Mouse (Mus musculus) hindbrain, embryonic 13.5 days (tissue): ENCODE results near the gene Ccdc162. TPM values are rescaled to one million over a fixed set of nuclear protein-coding genes. Genes with fewer than 3 reads are reported as not detected.

Source experiments
- ATAC-seq: fragments of 200-750 bp; cut with Nextera tagmentation; 2 replicates; pipeline ENCODE4 v1.8.0; 2017; ENCODE audit warnings: moderate TSS enrichment; ENCODE audit not compliant: low FRiP score
- H3K27ac ChIP-seq: fragments of 300-500 bp; sonication (generic); 2 replicates; pipeline ENCODE4 v1.5.1; 2015; ENCODE audit warnings: inconsistent platforms, mild to moderate bottlenecking, moderate library complexity
- H3K27me3 ChIP-seq: fragments of 300-500 bp; sonication (generic); 2 replicates; pipeline ENCODE4 v1.6.1; 2015; ENCODE audit warnings: mild to moderate bottlenecking, inconsistent platforms
- H3K36me3 ChIP-seq: fragments of 300-500 bp; sonication (generic); 2 replicates; pipeline ENCODE4 v1.6.1; 2015; ENCODE audit warnings: mild to moderate bottlenecking, inconsistent platforms
- H3K4me1 ChIP-seq: fragments of 300-500 bp; sonication (generic); replicated peaks from 2 replicates; pipeline ENCODE4 v1.6.1; 2015; ENCODE audit warnings: inconsistent platforms
- H3K4me2 ChIP-seq: fragments of 300-500 bp; sonication (generic); 2 replicates; pipeline ENCODE4 v1.6.1; 2015; ENCODE audit warnings: inconsistent platforms, mild to moderate bottlenecking, moderate library complexity
- H3K4me3 ChIP-seq: fragments of 300-500 bp; sonication (generic); 2 replicates; pipeline ENCODE4 v1.5.1; 2015; ENCODE audit warnings: mild to moderate bottlenecking, inconsistent platforms
- H3K9ac ChIP-seq: fragments of 300-500 bp; sonication (generic); 2 replicates; pipeline ENCODE4 v1.6.1; 2015; ENCODE audit warnings: mild to moderate bottlenecking, inconsistent platforms
- H3K9me3 ChIP-seq: fragments of 300-500 bp; sonication (generic); 2 replicates; pipeline ENCODE4 v1.6.1; 2016; ENCODE audit warnings: inconsistent platforms
- WGBS: fragments of 180-500 bp; shearing (Covaris S2); methylation state at CpG from one replicate; pipeline ENCODE4 v1.1.7; 2015; 5-methylcytosine and 5-hydroxymethylcytosine counted together
- polyA plus RNA-seq: library from polyadenylated mRNA; unstranded; fragments of >200 nt; fragmentation: Nextera tagmentation; extraction: Ambion mirVana; gene quantifications from 2 replicates; pipeline ENCODE4 v1.2.1, GENCODE M21; 2015

Ccdc162 gene
- polyA plus RNA-seq, 1 experiment from 2014 or later = 1.5 TPM

GRCm38 (mm10) chr10:41611941-41612340 lies 104.5 kb downstream of the Ccdc162 start:
- no peak for ATAC-seq

GRCm38 (mm10) chr10:41609475-41609874 lies 107.0 kb downstream of the Ccdc162 start:
- no peaks in the 10 kb centered on the region for H3K4me1 ChIP-seq
- H3K9me3 ChIP-seq = no peaks in the 10 kb centered on the region
- H3K4me3 ChIP-seq = no peak overlapping the region
- 77% methylated on average over 1 of the region's 1 CpGs for WGBS
- no peak overlapping the region for H3K9ac ChIP-seq
- no peaks in the 10 kb centered on the region for H3K27me3 ChIP-seq
- H3K4me2 ChIP-seq = no peak overlapping the region
- no peak for ATAC-seq
- H3K36me3 ChIP-seq = no peaks in the 10 kb centered on the region
- no peak overlapping the region for H3K27ac ChIP-seq

More at GRCm38 (mm10) chr10:41611941-41612340, 104.5 kb downstream of the Ccdc162 start:
- Histone ChIP-seq H3K36me3 (no peaks in the 10 kb centered on the region), H3K27me3 (no peaks in the 10 kb centered on the region), H3K9me3 (no peaks in the 10 kb centered on the region), H3K4me1 (no peaks in the 10 kb centered on the region), H3K9ac (no peak overlapping the region), H3K4me2 (no peak overlapping the region), H3K27ac (no peak overlapping the region), H3K4me3 (no peak overlapping the region)
- 71% methylated on average over 5 of the region's 5 CpGs for WGBS

GRCm38 (mm10) chr10:41608485-41608884 lies 107.9 kb downstream of the Ccdc162 start:
- no peaks in the 10 kb centered on the region for H3K4me1 ChIP-seq
- no peak overlapping the region for H3K4me2 ChIP-seq
- no peak overlapping the region for H3K9ac ChIP-seq
- no peak for ATAC-seq
- no peaks in the 10 kb centered on the region for H3K27me3 ChIP-seq
- H3K4me3 ChIP-seq = no peak overlapping the region
- 89% methylated on average over 3 of the region's 3 CpGs for WGBS
- H3K27ac ChIP-seq = no peak overlapping the region
- H3K9me3 ChIP-seq = no peaks in the 10 kb centered on the region
- no peaks in the 10 kb centered on the region for H3K36me3 ChIP-seq

- Histone ChIP-seq H3K9me3 (no peaks in the 10 kb centered on the region; the same call in 1 of the 2 replicates), H3K4me1 (no peaks in the 10 kb centered on the region), H3K27ac (no peak overlapping the region), H3K4me3 (no peak overlapping the region), H3K9ac (no peak overlapping the region), H3K27me3 (no peaks in the 10 kb centered on the region), H3K4me2 (no peak overlapping the region), H3K36me3 (no peaks in the 10 kb centered on the region)
- 82% methylated on average over 1 of the region's 1 CpGs for WGBS
- ATAC-seq = no peak
These were observed 113.8 kb downstream of the Ccdc162 start for GRCm38 (mm10) chr10:41602667-41603066.

GRCm38 (mm10) chr10:41601898-41602545 lies 114.4 kb downstream of the Ccdc162 start:
- 86% methylated on average over 7 of the region's 7 CpGs for WGBS
- H3K9me3 ChIP-seq = no peaks in the 10 kb centered on the region; the same call in 1 of the 2 replicates
- H3K36me3 ChIP-seq = no peaks in the 10 kb centered on the region
- H3K27ac ChIP-seq = no peak overlapping the region
- ATAC-seq = no peak
- H3K4me1 ChIP-seq = no peaks in the 10 kb centered on the region
- no peak overlapping the region for H3K4me2 ChIP-seq
- H3K9ac ChIP-seq = no peak overlapping the region
- no peaks in the 10 kb centered on the region for H3K27me3 ChIP-seq
- no peak overlapping the region for H3K4me3 ChIP-seq

GRCm38 (mm10) chr10:41601302-41601701 lies 115.1 kb downstream of the Ccdc162 start:
- Histone ChIP-seq H3K36me3 (no peaks in the 10 kb centered on the region), H3K9me3 (no peaks in the 10 kb centered on the region; the same call in 1 of the 2 replicates), H3K4me3 (no peak overlapping the region), H3K4me2 (no peak overlapping the region), H3K27me3 (no peaks in the 10 kb centered on the region), H3K4me1 (no peaks in the 10 kb centered on the region), H3K27ac (no peak overlapping the region), H3K9ac (no peak overlapping the region)
- 84% methylated on average over 4 of the region's 4 CpGs for WGBS
- ATAC-seq = no peak

GRCm38 (mm10) chr10:41599051-41599450 lies 117.4 kb downstream of the Ccdc162 start:
- no peak overlapping the region for H3K4me3 ChIP-seq
- no peaks in the 10 kb centered on the region for H3K4me1 ChIP-seq
- H3K27me3 ChIP-seq = no peaks in the 10 kb centered on the region
- no peak overlapping the region for H3K9ac ChIP-seq
- no peaks in the 10 kb centered on the region for H3K36me3 ChIP-seq
- ATAC-seq = no peak
- 85% methylated on average over 9 of the region's 9 CpGs for WGBS
- H3K9me3 ChIP-seq = no peaks in the 10 kb centered on the region; the same call in 1 of the 2 replicates
- H3K4me2 ChIP-seq = no peak overlapping the region
- no peak overlapping the region for H3K27ac ChIP-seq

GRCm38 (mm10) chr10:41598221-41598620 lies 118.2 kb downstream of the Ccdc162 start:
- H3K27ac ChIP-seq = no peak overlapping the region
- no peak overlapping the region for H3K4me3 ChIP-seq
- no peak for ATAC-seq
- WGBS = 67% methylated on average over 9 of the region's 9 CpGs
- H3K9me3 ChIP-seq = no peaks in the 10 kb centered on the region; the same call in 1 of the 2 replicates
- H3K4me2 ChIP-seq = no peak overlapping the region
- H3K27me3 ChIP-seq = no peaks in the 10 kb centered on the region
- H3K9ac ChIP-seq = no peak overlapping the region
- no peaks in the 10 kb centered on the region for H3K4me1 ChIP-seq
- H3K36me3 ChIP-seq = no peaks in the 10 kb centered on the region

- ATAC-seq = no peak
- Histone ChIP-seq H3K27me3 (no peaks in the 10 kb centered on the region), H3K4me2 (no peak overlapping the region), H3K9me3 (0 out of 2 replicates have a peak, but pooled peaks cover 7% of the 10 kb centered on the region), H3K4me1 (no peaks in the 10 kb centered on the region), H3K9ac (no peak overlapping the region), H3K36me3 (no peaks in the 10 kb centered on the region), H3K4me3 (no peak overlapping the region), H3K27ac (no peak overlapping the region)
- WGBS = 87% methylated on average over 3 of the region's 3 CpGs
These were observed 120.9 kb downstream of the Ccdc162 start for GRCm38 (mm10) chr10:41595550-41595949.

- Histone ChIP-seq H3K9ac (no peak overlapping the region), H3K36me3 (no peaks in the 10 kb centered on the region), H3K4me1 (no peaks in the 10 kb centered on the region), H3K4me3 (no peak overlapping the region), H3K27ac (no peak overlapping the region), H3K9me3 (0 out of 2 replicates have a peak, but pooled peaks cover 7% of the 10 kb centered on the region), H3K4me2 (no peak overlapping the region), H3K27me3 (no peaks in the 10 kb centered on the region)
- no peak for ATAC-seq
- WGBS = 82% methylated on average over 2 of the region's 2 CpGs
These were observed 121.5 kb downstream of the Ccdc162 start for GRCm38 (mm10) chr10:41594957-41595356.

GRCm38 (mm10) chr10:41594433-41594832 lies 122.0 kb downstream of the Ccdc162 start:
- Histone ChIP-seq H3K27ac (no peak overlapping the region), H3K4me3 (no peak overlapping the region), H3K4me2 (no peak overlapping the region), H3K36me3 (no peaks in the 10 kb centered on the region), H3K9ac (no peak overlapping the region), H3K27me3 (no peaks in the 10 kb centered on the region), H3K9me3 (0 out of 2 replicates have a peak, but pooled peaks cover 7% of the 10 kb centered on the region), H3K4me1 (no peaks in the 10 kb centered on the region)
- WGBS = 93% methylated on average over 8 of the region's 8 CpGs
- ATAC-seq = no peak

- Histone ChIP-seq H3K36me3 (no peaks in the 10 kb centered on the region), H3K4me1 (no peaks in the 10 kb centered on the region), H3K27ac (no peak overlapping the region), H3K27me3 (no peaks in the 10 kb centered on the region), H3K9ac (no peak overlapping the region), H3K9me3 (0 out of 2 replicates have a peak, but pooled peaks cover 7% of the 10 kb centered on the region), H3K4me2 (no peak overlapping the region), H3K4me3 (no peak overlapping the region)
- 89% methylated on average over 2 of the region's 2 CpGs for WGBS
- no peak for ATAC-seq
These were observed 127.8 kb downstream of the Ccdc162 start for GRCm38 (mm10) chr10:41588616-41589015.
